Mouse (Mus musculus) brown adipose tissue, adult 24 weeks (tissue): ENCODE results near the gene Gas7. TPM values are rescaled to one million over a fixed set of nuclear protein-coding genes. Genes with fewer than 3 reads are reported as not detected.
A peak's percentile ranks its signal among the peaks of the same experiment; 100 is the strongest.

Experiments used
- H3K27ac ChIP-seq: fragments of 200-500 bp; replicated peaks from 2 replicates; pipeline ENCODE4 v1.5.1; 2012; ENCODE audit warnings: low read depth, mild to moderate bottlenecking, low read length
- H3K4me1 ChIP-seq: fragments of 200-500 bp; 2 replicates; pipeline ENCODE4 v1.6.1; 2012; ENCODE audit warnings: low read length, mixed read lengths; ENCODE audit not compliant: control insufficient read depth, insufficient read depth, insufficient read length
- H3K4me3 ChIP-seq: fragments of 200-500 bp; 2 replicates; pipeline ENCODE4 v1.5.1; 2012; ENCODE audit warnings: low read depth, mild to moderate bottlenecking, low read length, moderate library complexity; ENCODE audit not compliant: insufficient read depth
- polyA plus RNA-seq: library from polyadenylated mRNA; stranded (reverse); fragments of >200 nt; gene quantifications from 2 replicates; pipeline ENCODE4 v1.2.4, GENCODE M21; 2012; ENCODE audit not compliant: missing spikeins, insufficient read depth, insufficient read length

Gene Gas7
- polyA plus RNA-seq, 1 experiment, result 10.8 TPM

DNA sequence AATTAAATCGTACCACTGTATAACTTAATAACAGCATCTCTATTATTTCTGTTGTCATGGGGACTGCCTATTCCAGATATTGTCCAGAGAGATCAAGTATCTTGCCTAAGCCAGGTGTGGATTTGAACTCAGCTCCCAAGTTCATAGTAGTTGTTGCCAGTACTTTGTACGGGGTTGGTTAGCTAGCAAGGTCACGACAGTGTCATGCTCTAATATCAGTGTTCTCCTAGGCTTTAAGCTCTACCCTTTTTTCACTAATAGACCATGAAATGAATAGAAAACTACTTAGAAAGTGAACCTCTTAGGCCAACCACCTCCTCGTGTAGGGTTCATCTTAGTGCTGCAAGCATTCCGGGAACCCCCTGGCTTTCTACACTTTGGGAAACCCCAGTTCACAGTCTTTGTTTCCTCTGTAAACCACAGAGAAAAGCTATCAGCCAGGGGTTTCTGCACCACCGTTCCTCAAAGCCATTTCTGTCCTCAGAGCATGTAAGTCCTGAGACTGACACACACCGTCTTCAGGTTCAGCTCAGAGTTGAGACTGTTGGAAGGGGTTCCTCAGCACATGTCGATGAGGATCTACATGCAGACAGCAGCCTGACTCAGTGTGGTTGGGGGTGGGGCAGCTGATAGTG, 108.9 kb downstream of the Gas7 start:
- peak overlapping the region; percentile 33; the same call in 1 of the 2 replicates for H3K27ac ChIP-seq
- peaks cover 11% of the 10 kb centered on the region for H3K4me1 ChIP-seq

DNA sequence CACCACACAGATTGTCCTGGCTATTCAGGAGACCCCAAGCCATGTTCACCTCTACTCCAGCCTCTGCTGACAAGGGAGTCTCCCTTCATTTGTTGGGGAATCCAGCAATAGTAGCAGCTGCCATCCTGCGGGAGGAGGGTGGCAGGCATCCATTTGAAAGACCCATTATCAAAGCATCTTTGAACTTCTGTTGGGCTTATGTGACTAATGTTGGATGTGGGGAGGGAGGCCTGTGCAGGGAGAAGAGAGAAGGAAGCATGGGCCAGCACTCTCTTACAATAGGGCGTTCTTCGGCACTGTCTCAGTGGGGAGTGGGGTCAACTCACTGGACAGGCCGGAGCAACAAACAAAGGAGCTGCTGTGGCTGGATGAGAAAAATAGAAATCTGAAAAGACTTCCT, 110.3 kb downstream of the Gas7 start:
- no peak overlapping the region for H3K27ac ChIP-seq
- peaks cover 8% of the 10 kb centered on the region for H3K4me1 ChIP-seq
- no peak overlapping the region for H3K4me3 ChIP-seq

More for the DNA sequence above, 108.9 kb downstream of the Gas7 start:
- no peak overlapping the region for H3K4me3 ChIP-seq

DNA sequence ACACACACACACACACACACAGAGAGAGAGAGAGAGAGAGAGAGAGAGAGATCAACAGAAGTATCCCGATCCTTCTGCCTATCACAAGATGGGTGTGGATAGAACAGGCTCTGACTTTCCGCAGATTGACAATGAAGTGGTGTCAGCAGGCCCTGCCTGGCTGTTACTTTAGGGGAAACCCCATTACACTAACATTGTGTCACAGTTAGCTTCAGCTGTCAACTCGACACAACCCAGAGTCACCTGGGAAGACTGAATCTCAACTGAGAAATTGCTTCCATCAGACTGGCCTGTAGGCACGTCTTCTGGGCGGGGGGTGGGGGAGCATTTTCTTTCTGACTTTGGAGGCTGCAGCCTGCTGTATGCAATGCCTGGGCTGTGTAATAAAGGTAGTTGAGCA, 111.5 kb downstream of the Gas7 start:
- peaks cover 8% of the 10 kb centered on the region for H3K4me1 ChIP-seq
- H3K27ac ChIP-seq, result no peak overlapping the region
- H3K4me3 ChIP-seq, result no peak overlapping the region

DNA sequence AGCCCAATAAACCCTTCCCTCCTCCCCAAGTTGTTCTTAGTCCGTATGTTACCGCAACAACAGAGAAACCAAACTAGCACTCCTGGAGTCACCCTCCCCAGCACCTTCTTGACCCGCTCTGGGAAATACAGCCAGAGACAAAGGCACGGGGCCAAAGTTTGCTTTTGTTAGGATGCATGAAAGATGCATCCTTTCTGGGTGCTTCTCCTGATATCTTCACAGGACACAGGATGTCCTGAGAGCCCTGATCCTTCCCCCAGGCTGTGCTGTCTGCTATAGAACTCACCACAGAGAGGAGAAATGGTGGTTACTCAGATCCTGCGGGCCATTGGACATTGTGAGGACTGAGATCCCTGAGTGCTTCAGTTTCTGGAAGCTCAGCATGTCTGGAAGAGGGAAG, 111.9 kb downstream of the Gas7 start:
- H3K27ac ChIP-seq, result no peak overlapping the region
- H3K4me1 ChIP-seq, result peaks cover 8% of the 10 kb centered on the region
- H3K4me3 ChIP-seq, result no peak overlapping the region

DNA sequence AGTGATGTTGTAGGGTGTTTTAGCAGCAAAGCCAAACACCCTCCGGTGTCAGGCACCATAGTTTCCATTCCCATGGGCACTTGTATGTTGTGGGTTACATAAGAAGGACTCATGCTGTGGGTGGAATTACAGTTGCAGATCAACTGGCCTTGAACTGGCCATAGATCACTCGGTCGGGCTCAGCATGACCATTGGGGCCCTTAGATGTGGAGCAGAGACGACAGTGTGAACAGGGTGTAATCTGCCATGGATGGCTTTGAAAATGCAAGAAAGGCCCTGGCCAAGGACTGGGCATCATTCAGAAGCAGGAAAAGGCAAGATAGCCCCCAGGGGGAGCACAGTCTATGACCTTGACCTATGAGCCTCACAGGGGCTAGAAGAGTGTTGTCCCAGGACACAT, 112.8 kb downstream of the Gas7 start:
- Histone ChIP-seq H3K4me3 (no peak overlapping the region), H3K4me1 (peaks cover 4% of the 10 kb centered on the region), H3K27ac (no peak overlapping the region)

DNA sequence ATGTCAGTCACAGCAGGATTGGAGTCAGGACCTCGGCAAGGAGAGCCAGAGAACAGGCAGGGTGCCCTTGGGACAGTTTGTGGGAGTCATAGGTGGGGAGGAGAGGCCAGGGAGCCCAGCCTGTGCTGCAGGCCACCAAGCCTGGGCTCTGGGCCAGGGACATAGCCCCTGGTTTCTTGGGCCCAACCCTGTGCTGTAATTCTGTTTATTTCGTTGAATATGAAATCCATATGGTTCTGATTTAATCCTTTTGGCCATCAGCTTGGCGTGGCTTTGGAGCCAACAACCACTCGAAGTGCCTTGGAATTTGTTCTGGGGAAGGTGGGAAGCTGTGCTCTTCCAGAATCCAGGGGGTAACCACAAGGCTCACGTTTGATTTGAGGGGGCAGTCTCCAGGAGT, 113.6 kb downstream of the Gas7 start:
- no peak overlapping the region for H3K27ac ChIP-seq
- H3K4me3 ChIP-seq, result no peak overlapping the region
- H3K4me1 ChIP-seq, result peaks cover 4% of the 10 kb centered on the region

DNA sequence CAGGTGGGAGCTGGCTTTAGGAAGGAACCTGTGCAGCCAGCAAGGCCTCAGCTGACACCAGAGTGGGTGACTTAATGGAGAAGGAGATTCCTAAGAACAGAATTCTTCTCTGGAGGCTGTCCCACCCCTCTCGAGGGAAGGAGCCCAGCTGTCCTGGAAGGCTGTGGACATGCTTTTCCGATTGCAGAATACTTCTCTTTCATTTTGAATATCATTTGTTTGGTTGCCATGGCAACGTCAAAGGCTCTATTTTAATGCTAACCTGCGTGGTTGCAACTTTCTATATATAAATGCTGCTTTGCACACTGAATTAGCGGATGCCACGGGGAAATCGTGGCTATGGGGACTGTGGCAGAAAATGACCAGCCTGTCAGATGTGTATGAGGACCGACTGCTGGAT, 115.7 kb downstream of the Gas7 start:
- Histone ChIP-seq H3K4me1 (peaks cover 6% of the 10 kb centered on the region; the same call in 1 of the 2 replicates), H3K4me3 (no peak overlapping the region), H3K27ac (peak overlapping the region; percentile 42; the same call in 1 of the 2 replicates)

DNA sequence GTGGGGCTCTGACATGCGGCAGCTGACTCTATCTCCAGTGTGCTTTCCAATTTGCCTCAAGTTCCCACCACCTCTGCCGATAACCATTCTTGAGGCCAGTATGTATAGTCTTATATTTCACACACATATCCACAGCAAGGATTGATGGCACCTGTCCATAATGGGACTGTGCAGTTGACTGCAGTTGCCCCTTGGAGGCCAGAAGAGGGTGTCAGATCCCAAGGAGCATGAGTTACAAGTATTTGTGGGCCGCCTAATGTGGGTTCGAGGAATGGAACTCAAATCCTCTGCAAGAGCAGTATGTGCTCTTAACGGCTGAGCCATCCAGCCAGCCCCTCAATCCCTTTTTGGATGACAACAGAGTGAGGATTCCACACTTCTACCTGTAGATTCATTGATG, 119.1 kb downstream of the Gas7 start:
- Histone ChIP-seq H3K4me1 (peaks cover 9% of the 10 kb centered on the region; the same call in 1 of the 2 replicates), H3K4me3 (no peak overlapping the region), H3K27ac (no peak overlapping the region)

DNA sequence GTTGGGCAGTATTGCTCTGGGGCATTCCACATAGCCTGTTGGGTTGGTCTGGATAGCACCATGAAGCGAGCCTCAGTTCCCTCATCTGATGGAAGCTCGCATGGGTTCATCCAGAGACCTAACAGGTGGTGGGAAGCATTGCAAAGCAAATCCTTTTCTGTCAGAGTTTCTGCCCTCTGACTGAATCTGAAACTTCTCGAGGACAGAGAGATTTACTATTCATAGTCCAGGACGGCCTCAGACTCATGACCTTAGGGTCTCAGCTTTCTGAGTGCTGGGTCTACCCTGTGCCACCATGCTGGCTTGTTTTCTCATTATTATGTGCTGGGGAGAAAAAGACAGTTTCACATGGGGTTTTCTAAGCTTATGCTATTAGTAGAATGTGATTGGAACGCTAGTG, 122.2 kb downstream of the Gas7 start:
- Histone ChIP-seq H3K4me3 (no peak overlapping the region), H3K4me1 (peaks cover 12% of the 10 kb centered on the region; the same call in 1 of the 2 replicates), H3K27ac (peak overlapping the region; percentile 52)

DNA sequence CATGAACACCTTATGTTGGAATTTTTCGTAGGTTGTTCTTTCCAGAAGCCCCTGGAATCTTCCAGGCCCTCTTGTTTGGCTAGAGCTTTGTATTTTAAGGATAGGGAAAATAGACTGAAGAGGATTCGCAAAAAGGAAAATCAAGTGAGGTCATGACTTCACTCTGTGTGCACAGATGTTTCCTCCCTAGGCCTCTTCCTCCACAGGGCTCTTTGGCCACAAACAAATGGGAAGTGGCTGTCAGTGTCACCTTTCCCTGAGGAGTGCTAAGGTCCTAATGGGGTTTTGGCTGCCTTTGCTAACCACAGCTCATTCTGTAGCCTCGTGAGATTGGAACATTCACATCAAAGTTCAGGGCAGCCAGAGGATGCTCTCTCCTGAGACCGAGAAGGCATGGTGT, 122.8 kb downstream of the Gas7 start:
- H3K4me3 ChIP-seq, result no peak overlapping the region
- peaks cover 12% of the 10 kb centered on the region; the same call in 1 of the 2 replicates for H3K4me1 ChIP-seq
- H3K27ac ChIP-seq, result peak overlapping the region; percentile 74

DNA sequence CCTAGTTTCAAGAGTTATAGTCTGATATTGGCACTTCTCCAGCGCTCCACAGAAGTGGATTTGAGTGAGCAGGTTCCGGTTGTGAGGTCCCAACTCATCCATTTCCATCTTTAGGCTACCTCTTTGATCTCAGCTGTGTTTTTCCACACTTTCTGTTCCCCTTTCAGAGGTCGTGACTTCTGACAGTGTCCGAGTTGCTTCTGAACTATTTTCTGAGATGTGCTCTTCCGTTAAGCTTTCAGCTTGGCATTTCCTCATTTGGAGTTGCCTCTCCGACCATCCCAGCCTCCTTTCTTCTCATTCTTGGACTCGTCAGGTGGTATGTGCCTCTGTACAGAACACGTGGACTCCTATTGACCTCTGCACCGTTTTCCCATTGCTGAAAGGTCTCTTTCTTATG, 123.9 kb downstream of the Gas7 start:
- H3K27ac ChIP-seq, result peak overlapping the region; percentile 80
- H3K4me3 ChIP-seq, result no peak overlapping the region

DNA sequence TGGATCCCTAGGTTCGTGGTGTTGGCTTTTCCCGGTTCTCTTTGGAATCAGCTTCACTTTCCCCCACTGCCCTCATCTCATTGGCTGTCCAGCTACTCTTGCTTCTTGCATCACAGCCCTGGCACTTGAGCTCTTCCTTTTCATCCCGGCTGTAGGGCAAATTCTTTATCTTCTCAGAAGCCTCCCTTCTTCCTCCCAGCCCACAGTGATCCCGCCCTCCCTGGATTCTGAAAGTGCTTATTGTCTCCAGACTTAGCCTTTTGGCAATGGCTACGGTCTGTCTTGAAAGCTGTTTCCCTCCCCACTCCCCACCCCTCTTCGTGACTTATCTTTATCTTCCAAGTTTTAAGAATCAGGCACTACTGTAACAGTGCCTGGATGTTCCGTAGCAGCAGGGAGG, 126.3 kb downstream of the Gas7 start:
- H3K4me1 ChIP-seq, result peaks cover 5% of the 10 kb centered on the region; the same call in 1 of the 2 replicates
- H3K27ac ChIP-seq, result no peak overlapping the region
- H3K4me3 ChIP-seq, result no peak overlapping the region

More for the DNA sequence above, 123.9 kb downstream of the Gas7 start:
- H3K4me1 ChIP-seq, result peaks cover 12% of the 10 kb centered on the region; the same call in 1 of the 2 replicates

DNA sequence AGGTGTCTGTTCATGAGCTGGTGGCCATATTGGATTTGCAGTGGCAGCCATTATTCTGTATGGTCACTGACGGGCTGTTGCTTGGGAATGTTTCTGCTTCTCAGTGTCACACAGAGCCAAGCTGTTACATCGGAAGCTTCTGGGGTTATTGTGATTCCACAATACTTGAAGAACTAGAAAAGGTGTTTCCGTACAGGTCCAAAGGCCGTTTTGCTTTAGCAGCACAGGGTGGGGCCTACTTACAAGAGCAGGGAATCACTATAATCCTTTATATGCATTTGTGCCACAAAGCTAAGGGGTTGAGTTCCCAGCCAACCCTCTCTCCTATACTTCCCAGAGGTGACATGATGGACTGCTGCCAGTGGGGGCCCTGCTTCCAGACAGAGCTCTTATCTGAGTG, 127.3 kb downstream of the Gas7 start:
- no peak overlapping the region for H3K27ac ChIP-seq
- no peak overlapping the region for H3K4me3 ChIP-seq
- 0 out of 2 replicates have a peak, but pooled peaks cover 3% of the 10 kb centered on the region for H3K4me1 ChIP-seq

DNA sequence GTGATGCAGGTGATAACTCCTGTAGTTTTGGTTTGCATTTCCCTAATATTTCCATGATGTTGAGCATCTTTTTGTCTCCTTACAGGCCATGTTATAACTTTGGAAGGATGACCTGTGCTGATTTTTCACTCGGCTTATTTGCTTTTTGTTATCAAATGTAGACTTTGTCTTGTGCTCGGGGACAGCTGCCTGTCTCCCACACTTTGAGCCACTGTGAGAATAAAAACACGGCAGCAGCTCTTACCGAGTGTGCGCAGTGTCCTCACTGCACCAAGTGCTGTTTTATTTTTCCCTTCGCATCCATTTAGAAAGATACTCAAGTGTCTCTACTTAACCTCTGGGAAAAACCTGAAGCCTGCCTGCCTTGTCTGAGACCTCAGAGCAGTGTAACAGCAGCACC, 129.8 kb downstream of the Gas7 start:
- Histone ChIP-seq H3K4me1 (0 out of 2 replicates have a peak, but pooled peaks cover 3% of the 10 kb centered on the region), H3K27ac (no peak overlapping the region), H3K4me3 (no peak overlapping the region)

DNA sequence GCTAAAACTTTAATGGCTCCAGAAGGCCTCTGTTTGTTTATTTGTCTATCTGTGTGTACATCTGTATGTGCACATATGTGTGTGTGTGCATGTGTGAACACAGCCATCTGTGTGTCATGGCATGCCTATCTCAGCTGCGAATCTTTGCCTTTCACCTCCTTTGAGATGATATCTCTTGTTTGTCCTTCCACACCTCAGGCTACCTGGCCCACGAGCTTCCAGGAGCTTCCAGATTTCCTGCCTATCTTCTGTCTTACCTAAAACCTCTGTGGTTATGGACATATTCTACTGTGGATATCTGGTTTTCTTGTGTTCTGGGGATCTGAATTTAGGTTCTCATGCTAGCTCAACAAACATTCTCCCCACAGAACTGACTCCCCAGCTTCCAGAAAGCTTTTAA, 130.4 kb downstream of the Gas7 start:
- H3K27ac ChIP-seq, result no peak overlapping the region
- H3K4me1 ChIP-seq, result 0 out of 2 replicates have a peak, but pooled peaks cover 3% of the 10 kb centered on the region
- H3K4me3 ChIP-seq, result no peak overlapping the region
